Mouse (Mus musculus) layer of hippocampus, adult 8-10 months (tissue): ENCODE measurements around the gene Atn1. TPM values are rescaled to one million over a fixed set of nuclear protein-coding genes. Genes with fewer than 3 reads are reported as not detected.

ENCODE experiments used
- DNase-seq, 2 experiments: peaks; one replicate each; pipeline ENCODE4 v3.0.0; 2022; ENCODE audit warnings: low spot score in 2 of 2
- total RNA-seq, 4 experiments: library from RNA; stranded (reverse); gene quantifications; 2 replicates each; pipeline ENCODE4 v1.2.4; 2022

The Atn1 gene
- total RNA-seq, 4 experiments from 2014 or later: 138 to 158 (median 147) TPM

GRCm38 (mm10) chr6:124768704-124769044, 12.3 kb upstream of the Atn1 start:
- DNase-seq: no peak

GRCm38 (mm10) chr6:124767920-124768703, 11.8 kb upstream of the Atn1 start:
- no peak for DNase-seq

- no peak for DNase-seq
Observed at GRCm38 (mm10) chr6:124767536-124767919, 11.2 kb upstream of the Atn1 start.

- DNase-seq: no peak
Observed at GRCm38 (mm10) chr6:124765951-124766350, 9.6 kb upstream of the Atn1 start.

- DNase-seq: peak in 1 of 2 experiments; percentile 86
Observed at GRCm38 (mm10) chr6:124759259-124759658, 2.9 kb upstream of the Atn1 start.

- no peak for DNase-seq
Observed at GRCm38 (mm10) chr6:124758849-124759232, 2.5 kb upstream of the Atn1 start.

- peak in 1 of 2 experiments; percentile 66 for DNase-seq
Observed at GRCm38 (mm10) chr6:124757909-124758848, 1.9 kb upstream of the Atn1 start.

GRCm38 (mm10) chr6:124757351-124757880, 1.1 kb upstream of the Atn1 start:
- DNase-seq: no peak

GRCm38 (mm10) chr6:124756652-124757350, 477 bp upstream of the Atn1 start:
- DNase-seq: peak in 1 of 2 experiments; percentile 75

- DNase-seq: no peak
Observed at GRCm38 (mm10) chr6:124755306-124755705, 1.0 kb downstream of the Atn1 start.

GRCm38 (mm10) chr6:124753861-124754260, 2.5 kb downstream of the Atn1 start:
- DNase-seq: no peak

- no peak for DNase-seq
Observed at GRCm38 (mm10) chr6:124750405-124750804, 5.9 kb downstream of the Atn1 start.

GRCm38 (mm10) chr6:124746654-124747632, 9.4 kb downstream of the Atn1 start:
- no peak for DNase-seq

- no peak for DNase-seq
Observed at GRCm38 (mm10) chr6:124746296-124746605, 10.1 kb downstream of the Atn1 start.

GRCm38 (mm10) chr6:124745490-124746295, 10.6 kb downstream of the Atn1 start:
- peak; percentile 90 to 93 for DNase-seq

GRCm38 (mm10) chr6:124744755-124745321, 11.5 kb downstream of the Atn1 start:
- DNase-seq: no peak

GRCm38 (mm10) chr6:124743647-124744046, 12.7 kb downstream of the Atn1 start:
- DNase-seq: no peak

GRCm38 (mm10) chr6:124742839-124743514, 13.3 kb downstream of the Atn1 start:
- DNase-seq: no peak

- no peak for DNase-seq
Observed at GRCm38 (mm10) chr6:124741842-124742241, 14.5 kb downstream of the Atn1 start.
